Mouse (Mus musculus): Measurements from ENCODE around the gene Masp2. TPM values are rescaled to one million over a fixed set of nuclear protein-coding genes. Genes with fewer than 3 reads are reported as not detected.

Gene Masp2
- total RNA-seq (2015; ENCODE audit: low replicate concordance) (not detected in 2 replicates), total RNA-seq (2017; ENCODE audit: low replicate concordance) (0.28 TPM in 1 of 2 replicates, not detected in the other)

GRCm38 (mm10) chr4:148602357-148603120 lies at the start of gene Masp2:
TSS of gene Masp2 (plus strand) at chr4:148602554.
- ATAC-seq (replicated peaks; ENCODE audit: low FRiP score, poor library complexity, severe bottlenecking) = no peak

DNA sequence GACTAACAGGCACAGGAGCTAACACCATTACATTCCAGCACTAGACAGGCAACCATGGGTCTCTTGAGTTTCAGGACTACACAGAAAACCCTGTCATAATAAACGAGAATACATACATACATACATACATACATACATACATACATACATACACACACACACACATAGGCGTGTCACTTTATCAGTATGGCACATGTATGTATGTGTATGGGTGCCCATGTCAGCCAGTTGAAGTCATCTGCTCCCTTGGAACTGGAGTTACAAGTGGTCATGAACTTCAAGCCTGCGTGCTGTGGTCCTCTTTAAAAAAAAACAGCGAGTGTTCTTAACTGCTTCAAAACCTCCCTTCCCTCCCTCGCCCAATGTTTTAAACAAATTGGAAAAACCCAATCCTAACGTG lies 44.6 kb upstream of the Masp2 start:
- ATAC-seq (replicated peaks; ENCODE audit: low FRiP score, poor library complexity, severe bottlenecking) = peak; percentile 46

DNA sequence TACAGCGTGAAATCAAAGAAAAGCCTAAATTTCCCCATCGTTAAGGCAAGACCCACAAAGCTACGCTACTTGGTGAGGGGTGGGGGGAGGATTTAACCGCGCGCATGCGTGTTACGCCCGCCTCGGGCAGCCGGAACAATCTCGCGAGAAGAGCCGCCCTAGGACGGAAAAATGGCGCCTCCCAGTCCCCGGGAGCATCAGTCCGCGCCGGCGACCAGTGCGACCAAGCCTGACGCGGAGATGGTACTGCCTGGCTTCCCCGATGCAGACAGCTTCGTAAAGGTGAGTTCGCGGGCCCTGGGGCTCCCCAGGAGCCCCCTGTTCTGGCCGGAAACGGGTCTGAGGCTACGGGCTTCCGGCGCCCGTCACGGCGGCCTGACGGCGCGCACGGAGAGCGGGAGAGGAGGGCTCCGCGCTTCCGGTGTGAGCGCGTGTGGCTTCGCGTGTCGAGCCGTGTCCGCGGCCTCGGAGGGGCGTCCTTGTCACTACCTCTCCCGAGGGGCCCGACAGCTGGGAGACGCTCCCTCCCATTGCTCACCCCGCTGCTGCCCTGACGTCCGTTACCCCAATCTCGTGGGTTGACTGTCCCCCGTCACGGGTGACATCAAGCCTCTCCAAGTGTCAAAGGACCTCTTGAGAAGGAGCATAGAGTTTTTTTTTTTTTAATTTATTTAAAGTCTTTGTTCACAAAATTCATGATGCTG lies 43.9 kb upstream of the Masp2 start, which contains the start of gene Exosc10:
Gene Exosc10, plus strand, starts transcription at position 133 of the 704 bp plus-strand sequence.
- peak; percentile 98 for ATAC-seq (replicated peaks; ENCODE audit: low FRiP score, poor library complexity, severe bottlenecking)

DNA sequence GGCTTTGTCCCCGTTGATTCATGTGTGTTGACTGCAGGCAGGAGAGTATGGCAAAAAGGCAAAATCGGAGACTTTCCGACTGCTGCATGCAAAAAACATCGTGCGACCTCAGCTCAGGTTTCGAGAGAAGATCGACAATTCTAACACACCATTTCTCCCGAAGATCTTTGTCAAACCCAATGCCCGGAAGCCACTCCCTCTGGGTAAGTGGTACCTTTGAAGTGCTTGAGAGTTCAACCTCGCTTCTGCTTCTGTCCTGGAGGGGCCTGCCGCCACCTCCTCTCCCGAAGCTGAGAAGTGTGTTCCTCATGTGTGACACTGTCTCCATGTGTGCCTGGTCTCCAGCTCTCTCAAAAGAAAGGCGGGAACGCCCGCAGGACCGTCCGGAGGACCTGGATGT lies 39.7 kb upstream of the Masp2 start:
- no peak for ATAC-seq (replicated peaks; ENCODE audit: low FRiP score, poor library complexity, severe bottlenecking)

- no peak for ATAC-seq (replicated peaks; ENCODE audit: low FRiP score, poor library complexity, severe bottlenecking)
These were observed 38.8 kb upstream of the Masp2 start for GRCm38 (mm10) chr4:148563595-148563994.

DNA sequence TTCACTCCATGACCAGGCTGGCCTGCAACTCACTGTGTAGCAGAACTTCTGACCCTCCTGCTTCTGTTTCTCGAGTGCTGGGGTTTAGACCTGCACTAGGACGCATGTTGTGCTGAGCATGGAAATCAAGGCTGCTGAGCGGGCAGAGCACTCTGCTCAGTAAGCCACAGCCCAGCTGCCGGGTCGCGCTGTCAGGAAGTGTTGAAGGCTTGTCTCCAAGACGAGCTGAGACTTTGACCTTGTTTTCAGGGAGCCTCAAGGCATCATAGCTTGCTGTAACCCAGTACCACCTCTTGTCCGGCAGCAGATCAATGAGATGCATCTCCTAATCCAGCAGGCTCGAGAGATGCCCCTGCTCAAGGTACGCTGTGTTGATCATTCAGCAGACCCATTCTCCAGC lies 32.2 kb upstream of the Masp2 start:
- ATAC-seq (replicated peaks; ENCODE audit: low FRiP score, poor library complexity, severe bottlenecking) = no peak

- ATAC-seq (replicated peaks; ENCODE audit: low FRiP score, poor library complexity, severe bottlenecking) = no peak
These were observed 31.6 kb upstream of the Masp2 start for GRCm38 (mm10) chr4:148570693-148571295.

- ATAC-seq (replicated peaks; ENCODE audit: low FRiP score, poor library complexity, severe bottlenecking) = no peak
These were observed 29.1 kb upstream of the Masp2 start for GRCm38 (mm10) chr4:148573222-148573621.

GRCm38 (mm10) chr4:148580765-148581164 lies 21.6 kb upstream of the Masp2 start:
- ATAC-seq (replicated peaks; ENCODE audit: low FRiP score, poor library complexity, severe bottlenecking) = no peak; the same call in 1 of the 2 replicates

DNA sequence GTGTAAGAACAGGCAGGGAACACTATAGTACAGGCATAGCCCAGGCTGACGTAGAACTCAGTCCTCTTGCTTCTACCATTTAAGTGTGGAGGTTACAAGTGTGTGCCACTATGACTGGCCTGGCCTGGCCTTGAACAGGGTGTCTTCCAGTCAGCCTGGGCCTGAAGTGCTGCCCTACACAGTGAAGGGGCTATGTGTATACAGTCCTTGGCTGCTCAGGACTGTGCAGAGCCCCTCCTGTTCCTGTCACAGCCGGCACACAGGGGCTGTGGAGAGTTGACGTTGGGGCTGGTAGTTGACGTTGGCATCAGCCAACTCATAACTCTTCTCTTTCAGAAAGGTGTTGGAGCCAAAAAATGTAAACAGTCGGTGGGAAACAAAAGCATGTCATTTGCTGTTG lies 20.9 kb upstream of the Masp2 start:
- no peak for ATAC-seq (replicated peaks; ENCODE audit: low FRiP score, poor library complexity, severe bottlenecking)

- ATAC-seq (replicated peaks; ENCODE audit: low FRiP score, poor library complexity, severe bottlenecking) = no peak
These were observed 19.1 kb upstream of the Masp2 start for GRCm38 (mm10) chr4:148583257-148583656.

DNA sequence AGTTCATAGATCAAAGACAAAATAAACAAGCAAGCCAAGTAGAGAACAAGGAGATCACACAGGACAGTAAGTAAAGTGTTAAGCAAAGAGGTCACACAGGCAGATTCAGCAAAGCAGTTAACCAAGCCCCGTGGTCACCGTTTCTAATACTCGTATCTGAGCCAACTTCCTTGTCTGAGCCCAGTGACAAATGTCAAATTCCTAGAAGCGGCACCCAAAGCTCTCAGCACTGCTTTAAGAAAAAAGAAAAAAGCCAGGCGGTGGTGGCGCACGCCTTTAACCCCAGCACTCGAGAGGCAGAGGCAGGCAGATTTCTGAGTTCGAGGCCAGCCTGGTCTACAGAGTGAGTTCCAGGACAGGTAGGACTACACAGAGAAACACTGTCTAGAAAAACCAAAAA lies 15.7 kb upstream of the Masp2 start:
- no peak for ATAC-seq (replicated peaks; ENCODE audit: low FRiP score, poor library complexity, severe bottlenecking)

- ATAC-seq (replicated peaks; ENCODE audit: low FRiP score, poor library complexity, severe bottlenecking) = no peak
These were observed 13.6 kb upstream of the Masp2 start for GRCm38 (mm10) chr4:148588793-148589192.

DNA sequence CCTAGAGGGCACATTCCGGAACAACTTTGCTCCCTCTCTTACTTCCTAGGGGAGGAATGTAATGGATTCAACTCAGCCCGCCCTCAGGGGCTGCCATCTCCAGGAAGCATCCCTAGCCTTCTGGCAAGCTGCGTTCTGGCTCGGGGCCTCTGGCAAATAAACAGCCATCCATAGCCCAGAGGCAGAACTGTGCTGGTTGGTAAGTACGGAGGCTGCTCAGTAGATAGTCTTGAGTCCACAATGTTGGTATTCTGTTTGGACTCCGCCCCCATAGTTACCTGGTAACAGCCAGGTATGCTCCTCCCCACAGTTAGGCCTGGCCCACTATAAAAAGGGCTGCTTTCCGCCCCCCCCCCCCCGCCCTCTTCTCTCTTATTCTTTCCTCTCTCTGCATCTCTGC lies 12.8 kb upstream of the Masp2 start:
- no peak for ATAC-seq (replicated peaks; ENCODE audit: low FRiP score, poor library complexity, severe bottlenecking)

- ATAC-seq (replicated peaks; ENCODE audit: low FRiP score, poor library complexity, severe bottlenecking) = no peak
These were observed 11.8 kb upstream of the Masp2 start for GRCm38 (mm10) chr4:148590421-148591170.

DNA sequence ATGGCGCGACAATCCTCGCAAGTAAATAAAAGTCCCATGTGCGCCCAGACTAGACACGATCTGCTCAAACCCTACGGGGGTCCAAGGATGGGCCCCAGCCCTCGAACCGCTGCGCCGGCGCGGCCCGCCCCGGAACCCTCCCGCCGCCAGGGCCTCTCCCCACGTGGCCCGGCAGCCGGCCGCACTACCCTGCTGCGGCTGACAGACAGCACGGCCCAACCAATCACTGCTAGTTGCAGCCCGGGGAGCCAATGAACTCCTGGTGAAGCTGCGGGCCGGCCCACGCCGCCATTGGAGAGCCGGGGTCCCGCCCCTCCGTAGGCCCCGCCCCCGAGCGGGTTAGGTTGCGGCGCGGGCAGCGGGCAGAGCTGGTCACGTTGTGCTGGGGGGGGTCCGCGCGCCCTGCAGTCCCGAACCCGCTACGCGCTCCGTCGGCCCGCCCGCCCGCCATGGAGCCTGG lies 11.2 kb upstream of the Masp2 start, which contains the start of gene Srm:
Gene Srm, plus strand, starts transcription at position 333 of the 460 bp plus-strand sequence.
- ATAC-seq (replicated peaks; ENCODE audit: low FRiP score, poor library complexity, severe bottlenecking) = peak; percentile 99

DNA sequence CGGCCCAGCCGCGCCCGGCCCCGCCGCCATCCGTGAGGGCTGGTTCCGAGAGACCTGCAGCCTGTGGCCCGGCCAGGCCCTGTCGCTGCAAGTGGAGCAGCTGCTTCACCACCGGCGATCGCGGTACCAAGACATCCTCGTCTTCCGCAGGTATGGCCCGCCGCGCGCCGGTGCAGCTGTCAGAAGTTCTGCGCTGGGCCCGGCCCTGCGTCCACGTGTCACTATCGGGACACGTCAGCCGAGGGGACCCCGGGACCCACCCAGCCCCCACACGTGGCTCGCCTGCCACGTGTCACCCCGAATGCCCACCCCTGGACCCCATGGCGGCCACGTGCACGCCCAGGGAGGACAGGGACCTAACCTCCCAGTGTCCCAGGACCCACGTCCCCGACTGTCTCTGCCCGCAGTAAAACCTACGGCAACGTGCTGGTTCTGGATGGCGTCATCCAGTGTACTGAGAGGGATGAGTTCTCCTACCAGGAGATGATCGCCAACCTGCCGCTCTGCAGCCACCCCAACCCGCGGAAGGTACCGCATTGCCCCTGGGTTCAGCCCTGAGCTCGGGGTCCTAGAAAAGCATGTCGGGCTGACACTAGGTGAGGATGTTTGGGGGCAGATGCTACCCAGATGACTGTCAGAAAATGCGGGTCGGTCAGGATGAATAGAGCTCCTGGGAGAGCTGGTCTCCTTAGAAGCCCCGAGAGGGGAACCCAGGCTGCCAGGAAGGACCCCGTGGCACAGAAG lies 10.5 kb upstream of the Masp2 start:
- peak; percentile 9; the same call in 1 of the 2 replicates for ATAC-seq (replicated peaks; ENCODE audit: low FRiP score, poor library complexity, severe bottlenecking)

GRCm38 (mm10) chr4:148593996-148594395 lies 8.4 kb upstream of the Masp2 start:
- no peak for ATAC-seq (replicated peaks; ENCODE audit: low FRiP score, poor library complexity, severe bottlenecking)

DNA sequence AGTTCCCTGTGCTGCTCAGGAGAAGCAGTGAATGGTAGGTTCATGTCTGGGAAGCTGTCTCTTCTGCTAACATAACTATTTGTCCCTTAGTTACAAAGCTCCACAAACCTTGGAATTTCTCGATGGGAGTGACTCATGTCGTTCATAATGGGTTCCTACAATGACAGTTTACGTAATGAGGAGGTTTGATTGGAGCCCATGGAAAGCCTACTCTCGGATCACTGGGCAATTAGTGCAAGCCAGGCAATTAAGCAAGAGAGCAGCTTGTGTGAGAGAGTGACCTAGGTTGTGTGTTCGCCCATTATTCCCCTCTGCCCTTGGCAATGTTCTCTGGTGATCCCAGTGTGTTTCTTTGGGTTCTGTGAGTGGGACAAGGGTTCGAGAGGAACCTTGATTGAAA lies 6.4 kb upstream of the Masp2 start:
- no peak for ATAC-seq (replicated peaks; ENCODE audit: low FRiP score, poor library complexity, severe bottlenecking)
